Mouse (Mus musculus) central nervous system, embryonic 18 days (tissue): ENCODE results near the gene Dok5. TPM values are rescaled to one million over a fixed set of nuclear protein-coding genes. Genes with fewer than 3 reads are reported as not detected.

Experiments used
- polyA plus RNA-seq: library from polyadenylated mRNA; depleted of rRNA; stranded (reverse); fragments of >200 nt; gene quantifications from 2 replicates; pipeline ENCODE4 v1.2.3, GENCODE M21; 2012; rRNA removed

Dok5 gene
- polyA plus RNA-seq: 62.7 and 77.3 TPM in 2 replicates

DNA sequence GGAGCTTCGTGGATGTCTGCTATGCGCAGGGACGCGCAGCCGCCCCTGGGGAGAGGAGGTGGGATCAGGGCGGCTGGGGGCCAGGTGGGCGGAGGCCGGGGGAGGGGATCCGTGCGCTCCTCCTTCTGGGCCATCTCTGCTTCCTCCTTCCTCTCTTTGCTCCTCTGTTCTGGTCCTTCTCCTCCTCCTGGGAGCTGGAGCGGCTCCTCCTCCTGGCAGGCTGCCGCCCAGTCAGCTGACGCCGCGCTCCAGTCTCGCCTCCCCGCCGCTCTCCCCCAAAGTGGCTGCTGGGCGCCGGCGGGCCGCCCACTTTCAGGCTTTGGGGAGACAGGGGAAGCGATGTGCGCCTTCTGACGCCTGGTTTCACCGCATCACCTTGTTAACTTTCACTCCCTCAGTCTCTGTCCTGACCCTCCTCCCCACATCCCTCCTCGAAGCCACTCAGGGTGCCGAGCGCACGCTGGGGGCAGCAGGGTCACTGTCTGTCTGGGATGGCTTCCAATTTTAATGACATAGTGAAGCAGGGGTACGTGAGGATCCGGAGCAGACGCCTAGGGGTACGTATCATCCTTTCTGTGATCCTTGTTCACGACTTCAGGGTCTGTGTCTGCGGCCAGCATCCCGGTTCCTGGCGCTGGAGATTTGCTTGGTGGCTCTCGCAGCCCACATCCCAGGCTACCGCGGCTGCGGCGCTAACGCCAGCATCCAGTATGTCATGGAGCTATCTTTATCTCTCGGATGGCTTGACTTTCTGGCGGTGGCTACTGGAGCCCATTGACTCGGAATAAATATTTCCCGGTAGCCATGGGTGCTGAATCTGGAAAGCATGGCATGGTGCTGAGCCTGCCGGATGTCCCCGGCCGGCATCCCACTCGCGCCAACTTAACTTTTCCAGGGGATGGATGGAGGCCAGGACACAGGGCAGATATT, at the start of gene Dok5:
Gene Dok5 (plus strand): TSS at position 176 of the 930 bp plus-strand sequence.

Other genes with a start within 250 kb of the Dok5 start
- 63.8 and 66.5 TPM in 2 replicates for gene Pfdn4, start 235.4 kb upstream of the Dok5 start, polyA plus RNA-seq
- gene Cyp24a1, start 234.7 kb upstream of the Dok5 start, polyA plus RNA-seq: 0.13 and 0.18 TPM in 2 replicates
- 0.04 TPM in 1 of 2 replicates, not detected in the other for gene 4930470P17Rik, start 129.8 kb upstream of the Dok5 start, polyA plus RNA-seq